Mouse (Mus musculus): Measurements from ENCODE around the gene Gm37240.

- TF ChIP-seq CHD2 (IDR thresholded peaks at IDR 0.05; ENCODE audit: low read depth, low read length) (no peak), ZC3H11A (IDR thresholded peaks at IDR 0.05; ENCODE audit: borderline replicate concordance, low read depth, low read length) (no peak)
Measured at GRCm38 (mm10) chr3:84524952-84525351, 1362.4 kb downstream of the Gm37240 start.

Measured in ES-E14 (cell line).